Mouse (Mus musculus) liver, adult 2 months (tissue): Measurements from ENCODE around the gene Mogs.

Experiments
- CTCF ChIP-seq: fragments of 200-500 bp; IDR thresholded peaks from 2 replicates; pipeline ENCODE4 v1.5.1; 2011; ENCODE audit warnings: low read depth, low read length, control low read depth
- POLR2A ChIP-seq: fragments of 200-500 bp; IDR thresholded peaks from 2 replicates; pipeline ENCODE4 v1.6.1; 2011; ENCODE audit warnings: low read length, control low read depth; ENCODE audit not compliant: insufficient read depth; ENCODE audit errors: extremely low read depth

- TF ChIP-seq CTCF (no peak), POLR2A (no peak)
Measured at GRCm38 (mm10) chr6:83134226-83134625, 18.9 kb downstream of the Mogs start.
